Mouse (Mus musculus) splenic B cell, adult 2 months (primary cell): Measurements from ENCODE around the gene Hnrnpk.
"Not testable (repeated sequence)": the region's sequence is repeated elsewhere in the genome, so short reads cannot be mapped to it uniquely, and the experiment has no call there.

Source experiments
- DNase-seq: peaks from one replicate; pipeline ENCODE4 v3.0.0-alpha.2; 2011; ENCODE audit warnings: low read depth, low spot score
- H3K27me3 ChIP-seq: 2 replicates; pipeline ENCODE4 v1.6.1; 2012; ENCODE audit warnings: mild to moderate bottlenecking, low read length, moderate library complexity, mixed read lengths; ENCODE audit not compliant: control insufficient read depth, poor library complexity, insufficient read depth, severe bottlenecking
- H3K36me3 ChIP-seq: 2 replicates; pipeline ENCODE4 v1.6.1; 2012; ENCODE audit warnings: mild to moderate bottlenecking, low read length, moderate library complexity, mixed read lengths; ENCODE audit not compliant: control insufficient read depth, poor library complexity, insufficient read depth, severe bottlenecking

The Hnrnpk gene

DNA sequence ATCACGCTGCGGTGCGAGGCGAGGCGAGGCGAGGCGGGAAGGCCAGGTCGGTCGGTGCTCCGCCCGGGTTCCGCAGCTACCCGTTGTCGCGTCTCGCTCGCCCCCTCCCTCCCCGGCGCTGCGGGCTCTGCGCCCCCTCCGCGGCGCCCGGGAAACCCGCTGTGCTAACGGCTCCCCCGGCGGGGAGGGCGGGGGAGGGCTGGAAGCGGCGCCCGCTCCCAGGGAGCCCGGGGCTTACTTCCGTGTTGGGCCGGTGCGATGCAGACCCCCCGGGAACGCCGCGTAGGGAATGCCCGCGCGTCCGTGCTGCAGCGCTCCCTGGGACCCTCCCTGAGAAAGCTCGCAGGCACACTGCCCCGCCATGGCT lies 416 bp downstream of the Hnrnpk start:
- no peak for DNase-seq
- no peaks in the 10 kb centered on the region for H3K27me3 ChIP-seq
- peaks cover 5% of the 10 kb centered on the region for H3K36me3 ChIP-seq

DNA sequence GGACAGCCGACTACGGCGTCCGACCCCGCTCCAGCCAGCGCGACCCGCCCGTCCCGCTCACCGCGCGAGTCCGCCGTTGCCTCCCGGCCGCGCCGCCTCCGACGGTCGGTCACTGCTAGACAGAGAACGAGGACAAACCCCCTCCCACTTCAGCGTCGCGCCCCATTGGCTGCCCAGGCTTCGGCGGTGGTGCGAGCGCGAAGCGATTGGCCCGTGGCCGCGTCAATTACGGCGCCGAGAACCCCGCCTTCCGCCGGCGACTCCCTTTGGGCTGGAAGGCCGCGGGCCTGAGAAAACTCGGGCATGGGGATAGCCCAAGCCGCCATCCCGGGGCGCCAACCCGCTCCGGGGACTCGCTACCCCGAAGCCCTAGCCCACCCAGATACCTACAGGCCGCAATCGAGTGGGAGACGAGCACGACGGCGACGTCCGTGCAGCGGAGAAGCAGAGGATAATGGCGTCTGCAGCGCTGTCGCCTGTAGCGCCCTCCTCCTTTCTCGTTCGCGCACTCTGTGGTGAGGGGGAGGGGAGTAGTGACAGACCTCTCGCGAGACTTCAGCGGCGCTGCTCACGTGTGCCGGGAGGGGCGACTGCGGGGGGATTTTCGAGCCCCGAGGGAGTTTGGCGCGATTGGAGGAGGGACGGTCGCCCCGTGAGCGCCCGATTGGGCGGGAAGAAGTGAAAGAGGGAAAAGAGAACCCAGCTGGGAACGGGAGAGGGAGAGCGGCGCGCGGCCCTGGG lies 970 bp downstream of the Hnrnpk start, which contains the start of gene Rmi1:
Gene Rmi1, plus strand, starts transcription at position 246 of the 741 bp plus-strand sequence.
- peaks cover 10% of the 10 kb centered on the region for H3K36me3 ChIP-seq
- DNase-seq: peak; percentile 99

DNA sequence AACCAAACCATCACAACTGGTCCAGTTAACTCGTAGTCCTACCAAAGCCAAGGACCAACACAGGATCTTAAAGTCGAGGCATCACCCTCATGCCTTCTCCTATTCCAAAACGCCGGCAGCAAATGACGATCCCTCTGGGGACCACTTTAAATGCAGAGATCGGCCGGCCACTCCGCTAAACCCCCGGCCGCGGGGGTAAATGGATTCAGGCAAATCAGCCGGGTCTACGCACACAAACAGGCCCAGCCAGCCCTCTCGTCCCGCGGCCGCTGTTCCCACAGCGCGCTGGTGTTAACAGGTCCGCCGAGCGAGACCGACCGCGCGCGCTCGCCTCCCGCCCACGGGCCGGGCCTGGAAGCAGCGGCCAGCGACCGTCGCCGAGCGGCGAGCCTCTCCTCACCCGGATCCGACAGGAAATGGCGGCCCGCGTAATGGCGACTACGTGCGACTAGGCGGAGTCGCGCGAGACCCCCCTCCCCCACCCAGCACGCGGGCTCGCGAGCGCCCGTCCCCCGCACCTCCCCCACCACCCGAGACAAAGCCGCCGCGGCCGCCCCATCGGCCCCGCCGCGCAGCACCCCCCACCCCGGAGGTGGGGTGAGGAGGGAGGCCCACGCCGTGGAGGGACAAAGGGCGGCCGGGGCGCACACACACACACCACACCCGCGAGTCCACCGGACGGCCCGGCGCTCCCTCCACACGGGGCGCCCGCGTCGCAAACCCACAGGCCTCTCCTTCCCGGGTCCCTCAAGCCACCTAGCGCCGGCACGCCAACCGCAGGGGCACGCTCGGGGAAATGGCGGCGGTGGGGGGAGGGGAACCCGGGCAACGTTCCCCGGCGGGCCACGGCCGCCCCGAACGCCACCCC lies 1.8 kb downstream of the Hnrnpk start:
- DNase-seq: peak; percentile 87
- Histone ChIP-seq H3K36me3 (peaks cover 13% of the 10 kb centered on the region), H3K27me3 (no peaks in the 10 kb centered on the region)

More for the DNA sequence above, 970 bp downstream of the Hnrnpk start, which contains the start of gene Rmi1:
- H3K27me3 ChIP-seq: no peaks in the 10 kb centered on the region

DNA sequence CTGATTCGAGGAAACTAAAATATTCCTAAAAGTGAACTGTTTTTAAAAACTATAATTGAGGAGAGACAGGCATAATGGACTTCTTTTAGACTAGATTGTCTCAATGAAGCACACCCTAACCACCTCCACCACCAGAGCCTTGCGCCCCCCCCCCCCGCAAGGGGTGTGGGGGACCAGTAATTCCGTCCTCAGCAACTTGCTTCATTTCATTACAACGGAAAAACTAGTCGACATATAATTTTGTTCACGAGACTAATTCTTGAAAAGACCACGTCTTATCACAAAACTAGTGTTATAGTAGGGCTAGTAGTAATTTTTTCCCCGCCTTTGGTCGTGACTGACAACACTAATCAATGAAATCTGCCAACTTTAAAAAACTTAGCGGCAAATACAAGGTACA lies 2.6 kb downstream of the Hnrnpk start:
- peaks cover 17% of the 10 kb centered on the region for H3K36me3 ChIP-seq
- DNase-seq: peak; percentile 30
- H3K27me3 ChIP-seq: no peaks in the 10 kb centered on the region

DNA sequence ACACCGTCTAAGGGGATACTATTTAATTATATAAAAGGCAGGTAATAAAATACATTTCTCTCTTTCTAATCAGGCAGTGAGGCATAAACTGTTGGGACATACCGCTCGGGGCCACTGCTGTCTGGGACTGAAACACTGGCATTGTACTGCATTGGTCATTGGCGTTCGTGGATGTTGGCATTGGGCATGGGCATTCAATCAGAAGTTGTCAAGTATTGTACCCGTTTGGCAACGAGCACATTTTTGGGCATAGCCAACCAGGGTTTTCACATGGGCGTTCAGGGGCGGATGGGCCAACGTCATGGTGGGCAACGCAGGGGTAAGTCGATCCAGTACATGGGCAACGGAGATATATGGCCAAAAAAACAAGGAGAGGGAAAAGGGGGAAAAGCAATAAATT lies 5.5 kb downstream of the Hnrnpk start:
- H3K27me3 ChIP-seq: no peaks in the 10 kb centered on the region
- no peak for DNase-seq
- peaks cover 23% of the 10 kb centered on the region for H3K36me3 ChIP-seq

DNA sequence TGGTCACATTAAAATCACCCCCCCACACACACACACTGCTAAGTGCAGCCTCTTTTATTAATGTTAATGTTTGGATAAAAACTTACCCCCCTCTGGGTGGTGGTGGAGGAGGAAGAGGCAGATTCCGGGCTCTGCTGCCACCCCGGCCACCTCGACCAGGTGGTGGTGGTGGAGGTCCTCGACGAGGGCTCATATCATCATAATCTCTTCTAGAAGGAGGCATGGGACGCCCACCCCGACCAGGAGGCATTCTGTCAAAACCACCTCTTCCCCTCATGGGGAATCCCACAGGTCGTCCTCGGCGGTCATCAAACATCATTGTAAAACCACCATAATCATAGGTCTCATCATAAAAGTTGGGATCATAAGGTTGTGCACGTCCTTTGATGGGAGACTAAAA lies 8.8 kb downstream of the Hnrnpk start:
- not testable (repeated sequence) for DNase-seq, H3K27me3 ChIP-seq
- peaks cover 29% of the 10 kb centered on the region for H3K36me3 ChIP-seq

DNA sequence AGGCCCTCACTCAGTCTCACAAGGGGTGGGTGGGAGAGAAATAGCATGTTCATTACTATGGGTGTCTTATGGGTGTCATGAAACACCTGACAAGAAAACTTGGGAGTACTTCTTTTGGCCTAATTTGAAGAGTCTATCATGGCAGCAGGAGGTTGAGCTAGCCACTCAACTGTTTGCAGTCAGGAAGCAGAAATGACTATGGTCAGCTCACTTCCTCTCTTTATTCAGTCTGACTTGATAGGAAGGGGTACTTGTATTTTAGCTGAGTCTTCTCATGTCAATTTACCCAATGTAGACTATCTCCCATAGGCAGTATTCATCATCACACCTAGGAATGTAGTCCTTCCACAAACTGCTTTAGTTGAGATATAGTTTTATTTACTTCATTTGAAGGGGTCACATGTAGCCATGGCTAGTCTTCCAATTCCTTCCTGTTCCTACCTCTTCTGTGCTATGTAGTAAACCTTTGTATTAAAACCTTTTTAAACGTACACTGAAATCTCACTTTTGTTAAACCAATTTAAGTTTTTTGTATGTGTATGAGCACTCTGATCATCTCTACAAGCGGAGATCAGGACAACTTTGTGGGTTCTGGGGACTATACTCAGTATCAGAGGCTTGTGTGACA lies 13.7 kb downstream of the Hnrnpk start:
- DNase-seq: peak; percentile 32
- Histone ChIP-seq H3K27me3 (no peaks in the 10 kb centered on the region), H3K36me3 (peaks cover 12% of the 10 kb centered on the region; the same call in 1 of the 2 replicates)

DNA sequence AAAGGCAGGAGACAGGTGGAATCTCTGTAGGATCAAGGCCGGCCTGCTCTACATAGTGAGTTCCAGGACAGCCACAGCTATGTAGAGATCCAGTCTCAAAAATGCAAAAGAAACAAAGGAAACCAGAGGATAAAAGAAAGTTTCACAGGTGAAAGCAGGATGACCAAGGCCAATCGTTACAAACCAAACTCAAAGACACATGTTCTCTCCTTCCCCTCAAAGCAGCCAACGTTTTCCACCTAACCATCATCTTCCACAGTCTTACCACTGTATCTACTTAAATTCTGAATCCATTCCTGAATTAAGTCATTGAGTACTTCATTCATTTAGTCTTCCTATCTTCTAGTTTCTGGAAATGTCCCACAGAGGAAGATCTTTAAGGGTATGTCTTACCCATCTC lies 14.8 kb downstream of the Hnrnpk start:
- DNase-seq: no peak
- peaks cover 9% of the 10 kb centered on the region; the same call in 1 of the 2 replicates for H3K36me3 ChIP-seq
- no peaks in the 10 kb centered on the region for H3K27me3 ChIP-seq

DNA sequence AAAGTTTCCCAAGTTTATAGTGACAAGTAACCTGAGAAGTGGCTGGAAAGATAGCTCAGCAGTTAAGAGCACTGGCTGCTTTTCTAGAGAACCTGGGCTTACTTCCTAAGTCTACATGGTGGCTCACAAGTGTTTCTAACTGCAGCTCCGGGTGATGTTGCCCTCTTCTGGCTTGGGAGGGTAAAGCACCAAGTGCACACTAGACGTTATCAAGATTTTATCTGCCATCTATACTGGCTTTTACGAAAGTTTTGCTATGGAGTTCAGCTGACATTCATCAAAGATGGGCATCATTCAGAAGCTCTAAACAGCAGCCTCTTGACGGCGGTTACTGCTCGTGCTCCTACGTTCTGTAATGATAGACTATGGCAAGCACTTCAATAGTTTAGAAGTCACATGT lies 15.2 kb downstream of the Hnrnpk start:
- DNase-seq: peak; percentile 87
- peaks cover 10% of the 10 kb centered on the region; the same call in 1 of the 2 replicates for H3K36me3 ChIP-seq
- H3K27me3 ChIP-seq: no peaks in the 10 kb centered on the region

DNA sequence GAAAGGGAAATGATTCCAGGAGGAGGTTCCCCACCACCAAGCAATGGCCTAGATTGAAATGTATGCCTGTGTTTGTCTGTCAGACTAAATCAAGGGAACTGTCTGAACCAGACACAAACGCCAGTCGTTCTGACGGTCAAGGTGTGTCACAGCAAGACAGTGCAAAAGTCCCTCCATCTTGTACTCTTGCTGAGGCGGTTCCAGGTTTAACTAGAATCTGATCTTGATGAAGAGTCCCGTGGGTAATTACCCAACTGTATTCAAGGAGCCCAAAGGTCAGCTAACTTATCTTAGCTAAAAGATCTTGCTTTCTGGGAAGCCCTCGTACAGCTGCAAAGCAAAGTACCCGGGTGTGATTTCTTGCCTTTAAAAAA lies 17.6 kb downstream of the Hnrnpk start:
- DNase-seq: no peak
- Histone ChIP-seq H3K36me3 (peaks cover 11% of the 10 kb centered on the region), H3K27me3 (no peaks in the 10 kb centered on the region)

DNA sequence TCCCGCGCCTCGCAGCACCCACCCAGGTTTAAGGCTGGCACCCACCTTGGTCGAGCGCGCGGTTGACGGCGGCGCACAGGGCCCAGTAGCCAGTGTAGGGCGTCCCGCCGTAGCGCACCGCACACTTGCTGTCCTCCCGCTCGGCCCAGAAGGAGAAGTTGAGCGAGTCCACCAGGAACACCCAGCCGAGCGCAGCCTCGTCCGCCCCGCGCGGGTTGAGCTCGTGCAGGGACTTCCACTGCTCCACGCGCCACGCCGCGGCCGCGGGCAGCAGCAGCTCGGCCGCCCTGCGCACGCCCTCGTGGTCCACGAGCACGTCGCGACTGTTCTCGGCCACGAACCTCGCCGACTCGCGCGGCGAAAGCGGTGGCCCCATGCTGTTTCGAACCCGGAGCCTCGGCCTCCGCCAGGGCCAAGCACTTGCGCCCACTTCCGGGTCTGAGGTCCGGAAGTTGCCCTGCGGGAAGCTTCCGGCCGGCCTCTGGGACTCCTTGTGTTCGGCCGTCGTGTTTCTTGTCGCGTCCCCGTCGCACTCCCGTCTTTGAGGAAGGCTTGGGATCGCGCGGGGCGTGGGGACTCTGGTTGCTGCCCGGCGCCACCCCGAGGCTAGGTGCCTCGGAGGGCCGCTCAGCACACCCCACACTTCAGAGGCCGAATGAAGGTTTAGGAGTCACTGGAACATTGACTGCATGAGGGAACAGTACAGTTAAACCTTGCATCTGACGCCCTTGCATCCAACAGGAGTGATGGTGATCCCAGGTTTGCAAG lies 18.2 kb downstream of the Hnrnpk start, which contains the start of gene 2210016F16Rik:
Gene 2210016F16Rik, minus strand, starts transcription at position 447 of the 768 bp plus-strand sequence.
- Histone ChIP-seq H3K36me3 (peaks cover 8% of the 10 kb centered on the region), H3K27me3 (no peaks in the 10 kb centered on the region)
- DNase-seq: peak; percentile 61

DNA sequence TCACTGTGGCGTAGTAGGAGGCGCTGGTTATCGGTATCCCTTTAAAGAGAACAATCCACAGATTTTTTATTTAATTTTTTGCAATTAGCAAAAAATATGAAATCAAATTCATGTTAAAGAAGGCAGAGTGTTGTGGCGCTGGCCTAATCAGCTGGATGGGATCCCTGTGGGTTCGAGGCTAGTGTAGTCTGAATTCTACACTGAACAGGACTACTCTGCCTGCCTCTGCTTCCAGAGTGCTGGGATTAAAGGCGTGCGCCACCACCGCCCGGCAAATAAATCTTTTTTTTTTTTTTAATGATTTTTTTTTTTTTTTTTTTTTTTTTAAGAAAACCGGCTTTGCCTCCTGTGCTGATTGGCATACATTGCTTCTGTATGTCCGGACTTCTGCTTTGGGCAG lies 18.8 kb downstream of the Hnrnpk start:
- no peaks in the 10 kb centered on the region for H3K27me3 ChIP-seq
- DNase-seq: no peak
- H3K36me3 ChIP-seq: peaks cover 8% of the 10 kb centered on the region

DNA sequence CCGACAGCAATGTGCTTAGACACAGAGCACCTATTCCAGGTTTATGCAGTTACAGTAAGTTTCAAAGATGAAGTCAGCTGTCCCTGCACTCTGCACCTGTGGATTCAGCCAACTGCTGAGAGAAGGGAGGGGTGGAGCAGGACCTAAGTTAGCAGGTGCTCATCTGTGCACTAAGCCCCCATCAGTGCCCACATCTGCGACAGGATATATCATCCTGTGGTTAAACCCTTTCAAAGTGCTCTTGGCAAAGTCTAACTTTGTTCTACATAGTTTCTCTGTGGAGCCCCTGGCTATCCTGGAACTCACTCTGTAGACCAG lies 30.0 kb downstream of the Hnrnpk start:
- no peak for DNase-seq
- H3K27me3 ChIP-seq: no peaks in the 10 kb centered on the region
- no peaks in the 10 kb centered on the region for H3K36me3 ChIP-seq
